Mouse (Mus musculus): ENCODE measurements at regions not wholly inside any gene's neighbourhood (a gene's known extent, or its start where the extent isn't known, plus 50 kb on each side); places are given as distances from the start of the nearest gene placed in this dataset.

DNA sequence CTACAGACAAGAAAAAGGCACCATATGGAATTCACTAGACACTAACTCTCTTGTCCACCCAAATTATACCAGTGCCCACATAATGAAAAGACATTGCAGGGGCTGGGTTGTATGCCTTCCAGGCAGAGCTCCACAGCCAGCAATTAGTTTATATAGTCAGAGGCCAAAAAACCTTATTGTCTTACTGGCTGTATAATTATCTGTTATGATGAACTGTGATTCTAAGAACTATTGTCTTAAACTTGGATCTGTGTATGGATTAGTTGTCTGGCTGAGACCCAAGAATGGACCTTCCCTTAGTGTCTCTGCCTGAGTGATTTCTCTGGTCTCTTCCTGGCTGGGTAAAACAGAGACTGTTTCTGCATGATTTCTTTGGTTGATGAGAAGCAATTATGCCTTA lies 454.2 kb downstream of the Prkd1 start:
- TF ChIP-seq POLR2A (IDR thresholded peaks at IDR 0.05; ENCODE audit: low read depth, low read length) (no peak), CTCF (IDR thresholded peaks at IDR 0.05; ENCODE audit: borderline replicate concordance, insufficient read depth, low read length) (no peak)
